Mouse (Mus musculus) liver, adult 2 months (tissue): ENCODE results near the gene Armh3. TPM values are rescaled to one million over a fixed set of nuclear protein-coding genes. Genes with fewer than 3 reads are reported as not detected.

Experiments
- DNase-seq: peaks from one replicate; pipeline ENCODE4 v3.0.0-alpha.2; 2011; ENCODE audit warnings: low read depth, low spot score; ENCODE audit errors: extremely low read depth
- H3K27ac ChIP-seq: fragments of 200-500 bp; replicated peaks from 2 replicates; pipeline ENCODE4 v1.5.1; 2012; ENCODE audit warnings: low read depth, mild to moderate bottlenecking, control low read depth, inconsistent platforms, low read length; ENCODE audit not compliant: insufficient read depth
- H3K27me3 ChIP-seq: fragments of 200-500 bp; 2 replicates; pipeline ENCODE4 v1.6.1; 2012; ENCODE audit warnings: mild to moderate bottlenecking, moderate library complexity, low read length, inconsistent platforms; ENCODE audit not compliant: control insufficient read depth, insufficient read depth
- H3K36me3 ChIP-seq: fragments of 200-500 bp; 2 replicates; pipeline ENCODE4 v1.6.1; 2012; ENCODE audit warnings: low read length, inconsistent platforms; ENCODE audit not compliant: control insufficient read depth, insufficient read depth
- H3K4me1 ChIP-seq: fragments of 200-500 bp; 2 replicates; pipeline ENCODE4 v1.6.1; 2011; ENCODE audit warnings: low read length; ENCODE audit not compliant: control insufficient read depth, insufficient read depth
- H3K4me3 ChIP-seq: fragments of 200-500 bp; 2 replicates; pipeline ENCODE4 v1.5.1; 2011; ENCODE audit warnings: low read depth, mild to moderate bottlenecking, control low read depth, low read length, moderate library complexity; ENCODE audit not compliant: insufficient read depth
- H3K79me2 ChIP-seq: fragments of 200-500 bp; 2 replicates; pipeline ENCODE4 v1.6.1; 2012; ENCODE audit warnings: inconsistent platforms, mild to moderate bottlenecking, low read length, moderate library complexity; ENCODE audit not compliant: control insufficient read depth, insufficient read depth
- H3K9ac ChIP-seq: fragments of 200-500 bp; 2 replicates; pipeline ENCODE4 v1.6.1; 2012; ENCODE audit warnings: low read depth, mild to moderate bottlenecking, control low read depth, inconsistent platforms, low read length
- CTCF ChIP-seq: fragments of 200-500 bp; IDR thresholded peaks from 2 replicates; pipeline ENCODE4 v1.5.1; 2011; ENCODE audit warnings: low read depth, low read length, control low read depth
- POLR2A ChIP-seq: fragments of 200-500 bp; IDR thresholded peaks from 2 replicates; pipeline ENCODE4 v1.6.1; 2011; ENCODE audit warnings: low read length, control low read depth; ENCODE audit not compliant: insufficient read depth; ENCODE audit errors: extremely low read depth
- WGBS: fragments of 180-500 bp; shearing (Covaris S2); methylation state at CpG from one replicate; pipeline ENCODE4 v1.1.7; 2018; 5-methylcytosine and 5-hydroxymethylcytosine counted together
- polyA plus RNA-seq: library from polyadenylated mRNA; depleted of rRNA; stranded (reverse); fragments of >200 nt; gene quantifications from 2 replicates; pipeline ENCODE4 v1.2.3, GENCODE M21; 2012
- total RNA-seq: library from RNA; depleted of rRNA; stranded (reverse); fragments of >200 nt; gene quantifications from 2 replicates; pipeline ENCODE4 v1.2.3, GENCODE M21; 2014

The Armh3 gene
- total and polyA plus RNA-seq, 2 experiments: 3.8 to 5.2 TPM

GRCm38 (mm10) chr19:45988238-45988637 lies 10.1 kb downstream of the Armh3 start:
- 91% methylated on average over 3 of the region's 3 CpGs for WGBS
- H3K4me1 ChIP-seq: no peaks in the 10 kb centered on the region

GRCm38 (mm10) chr19:45984379-45984778 lies 13.9 kb downstream of the Armh3 start:
- H3K27ac ChIP-seq: no peak overlapping the region
- no peak for DNase-seq
- no peak overlapping the region for H3K9ac ChIP-seq
- H3K27me3 ChIP-seq: no peaks in the 10 kb centered on the region
- no peak overlapping the region for H3K4me3 ChIP-seq
- TF ChIP-seq POLR2A (no peak), CTCF (no peak)
- no peaks in the 10 kb centered on the region for H3K4me1 ChIP-seq
- no peaks in the 10 kb centered on the region; the same call in 1 of the 2 replicates for H3K79me2 ChIP-seq
- H3K36me3 ChIP-seq: peaks cover 2% of the 10 kb centered on the region

More at GRCm38 (mm10) chr19:45988238-45988637, 10.1 kb downstream of the Armh3 start:
- no peak for TF ChIP-seq CTCF
- no peak for TF ChIP-seq POLR2A
- Histone ChIP-seq H3K4me3 (no peak overlapping the region), H3K27me3 (no peaks in the 10 kb centered on the region), H3K36me3 (peaks cover 2% of the 10 kb centered on the region), H3K79me2 (peaks cover 3% of the 10 kb centered on the region; the same call in 1 of the 2 replicates), H3K9ac (no peak overlapping the region), H3K27ac (no peak overlapping the region)
- DNase-seq: no peak

GRCm38 (mm10) chr19:45960770-45961169 lies 37.5 kb downstream of the Armh3 start:
- 83% methylated on average over 5 of the region's 5 CpGs for WGBS
- H3K36me3 ChIP-seq: peaks cover 29% of the 10 kb centered on the region
- H3K4me1 ChIP-seq: no peaks in the 10 kb centered on the region
- peak; percentile 32 for DNase-seq
- no peaks in the 10 kb centered on the region for H3K79me2 ChIP-seq
- no peak for TF ChIP-seq CTCF
- no peak for TF ChIP-seq POLR2A
- no peak overlapping the region for H3K4me3 ChIP-seq
- H3K9ac ChIP-seq: no peak overlapping the region
- no peak overlapping the region for H3K27ac ChIP-seq
- no peaks in the 10 kb centered on the region for H3K27me3 ChIP-seq

GRCm38 (mm10) chr19:45956736-45957135 lies 41.6 kb downstream of the Armh3 start:
- Histone ChIP-seq H3K36me3 (peaks cover 25% of the 10 kb centered on the region), H3K27me3 (no peaks in the 10 kb centered on the region), H3K4me3 (no peak overlapping the region), H3K4me1 (no peaks in the 10 kb centered on the region), H3K9ac (no peak overlapping the region), H3K27ac (no peak overlapping the region), H3K79me2 (no peaks in the 10 kb centered on the region)
- DNase-seq: no peak
- TF ChIP-seq POLR2A: no peak
- TF ChIP-seq CTCF: no peak
- 84% methylated on average over 7 of the region's 7 CpGs for WGBS

- TF ChIP-seq CTCF (peak; percentile 30; the same call in 1 of the 2 replicates), POLR2A (no peak)
- no peak overlapping the region for H3K4me3 ChIP-seq
- H3K9ac ChIP-seq: no peak overlapping the region
- no peak for DNase-seq
- H3K27me3 ChIP-seq: no peaks in the 10 kb centered on the region
- no peaks in the 10 kb centered on the region for H3K4me1 ChIP-seq
- 54% methylated on average over 3 of the region's 3 CpGs for WGBS
- H3K36me3 ChIP-seq: peaks cover 23% of the 10 kb centered on the region; the same call in 1 of the 2 replicates
- H3K79me2 ChIP-seq: no peaks in the 10 kb centered on the region
- H3K27ac ChIP-seq: no peak overlapping the region
These were observed 45.0 kb downstream of the Armh3 start for GRCm38 (mm10) chr19:45953286-45953685.

- peaks cover 25% of the 10 kb centered on the region for H3K36me3 ChIP-seq
- H3K27ac ChIP-seq: no peak overlapping the region
- H3K4me1 ChIP-seq: no peaks in the 10 kb centered on the region
- H3K9ac ChIP-seq: no peak overlapping the region
- 96% methylated on average over 6 of the region's 6 CpGs for WGBS
- H3K79me2 ChIP-seq: no peaks in the 10 kb centered on the region
- no peak for DNase-seq
- H3K27me3 ChIP-seq: no peaks in the 10 kb centered on the region
- H3K4me3 ChIP-seq: no peak overlapping the region
- TF ChIP-seq CTCF (no peak), POLR2A (no peak)
These were observed 49.1 kb downstream of the Armh3 start for GRCm38 (mm10) chr19:45949236-45949635.
